Mouse (Mus musculus) adrenal gland, postnatal 10 days (tissue): ENCODE data around the gene Sdhc. TPM values are rescaled to one million over a fixed set of nuclear protein-coding genes. Genes with fewer than 3 reads are reported as not detected.
A peak's percentile ranks its signal among the peaks of the same experiment; 100 is the strongest.

Experiments
- DNase-seq: peaks from one replicate; pipeline ENCODE4 v3.0.0; 2021; ENCODE audit warnings: mixed read lengths
- long read RNA-seq, 2 experiments: library from polyadenylated mRNA; stranded (forward); transcript quantifications; one replicate each; pipeline ENCODE4 v2.0.0; 2021
- total RNA-seq, 2 experiments: library from RNA; stranded (reverse); gene quantifications; 2 replicates each; pipeline ENCODE4 v1.2.3; 2021

Sdhc gene
- 100 to 1,000 TPM; 746 to 845 TPM for total RNA-seq
- long read RNA-seq, experiment 1, transcript Sdhc-202 (6 exons, 3,171 nt) = major isoform, 66 of 145 reads
- long read RNA-seq, experiment 1, partial matches to known transcripts = 20 of 145 reads
- long read RNA-seq, experiment 1, other reads (novel, unspliced or antisense) = 59 of 145 reads
- long read RNA-seq, experiment 2, transcript Sdhc-202 (6 exons, 3,171 nt) = major isoform, 107 of 147 reads
- long read RNA-seq, experiment 2, partial matches to known transcripts = 26 of 147 reads
- long read RNA-seq, experiment 2, other reads (novel, unspliced or antisense) = 14 of 147 reads

DNA sequence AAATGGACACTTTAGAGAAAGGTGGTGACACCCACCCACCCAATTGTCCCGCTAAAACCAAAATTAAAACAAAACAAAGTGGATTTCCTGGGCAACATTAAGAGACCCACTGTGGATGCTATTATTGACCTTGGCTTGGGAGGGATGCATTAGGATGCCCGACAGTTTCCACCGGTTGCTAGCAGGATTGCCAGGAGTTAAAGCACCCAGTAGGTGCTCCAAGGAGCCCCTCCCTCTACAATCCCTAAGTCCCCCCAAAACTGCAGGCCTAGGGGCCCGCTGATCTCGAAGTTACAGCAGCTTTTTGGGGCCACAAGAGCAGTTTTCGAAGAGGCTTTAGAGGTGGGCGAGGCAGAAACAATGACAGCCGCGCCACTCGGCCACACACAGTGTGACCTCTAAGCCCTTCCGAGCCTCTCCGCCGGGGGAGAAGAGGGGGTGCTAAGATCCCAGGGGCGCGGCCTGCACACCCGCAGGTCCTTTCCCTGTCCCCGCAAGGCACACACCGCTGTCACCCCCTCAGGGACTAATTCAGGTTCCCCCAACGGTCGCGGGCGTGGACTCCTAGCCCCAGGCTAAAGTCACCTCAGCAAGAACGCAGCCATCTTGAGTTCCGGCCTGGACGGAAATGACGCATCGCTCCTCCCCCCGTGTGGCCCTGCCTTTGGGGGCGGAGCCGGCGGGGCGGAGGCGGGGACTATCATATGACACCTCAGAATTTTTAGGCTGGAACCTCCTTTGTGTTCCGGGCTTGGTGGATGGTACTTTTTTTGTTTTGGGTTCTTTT, at the start of gene Sdhc, which contains the start of gene Mpz:
Gene Sdhc (minus strand): TSS at position 630 of the 787 bp plus-strand sequence.
Gene Mpz (plus strand): TSS at position 738 of the 787 bp plus-strand sequence.
- peak; percentile 97 for DNase-seq

DNA sequence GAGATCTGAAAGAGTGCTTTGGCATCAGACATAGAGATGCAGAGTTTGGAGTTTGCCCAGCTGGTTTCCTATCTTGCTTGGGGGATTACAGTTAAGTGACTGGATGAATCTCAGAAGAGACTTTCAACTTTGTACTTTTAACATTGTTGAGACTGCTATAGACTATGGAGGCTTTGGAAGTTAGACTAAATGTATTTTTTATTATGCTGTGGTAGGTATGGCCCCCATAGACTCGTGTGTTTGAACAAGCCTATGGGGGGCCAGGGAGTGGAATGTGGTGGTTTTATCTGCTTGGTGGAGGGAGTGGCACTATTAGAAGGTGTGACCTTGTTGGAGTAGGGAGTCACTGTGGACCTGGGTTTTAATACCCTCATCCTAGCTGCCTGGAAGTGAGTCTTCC, 49.1 kb upstream of the Sdhc start:
- no peak for DNase-seq

DNA sequence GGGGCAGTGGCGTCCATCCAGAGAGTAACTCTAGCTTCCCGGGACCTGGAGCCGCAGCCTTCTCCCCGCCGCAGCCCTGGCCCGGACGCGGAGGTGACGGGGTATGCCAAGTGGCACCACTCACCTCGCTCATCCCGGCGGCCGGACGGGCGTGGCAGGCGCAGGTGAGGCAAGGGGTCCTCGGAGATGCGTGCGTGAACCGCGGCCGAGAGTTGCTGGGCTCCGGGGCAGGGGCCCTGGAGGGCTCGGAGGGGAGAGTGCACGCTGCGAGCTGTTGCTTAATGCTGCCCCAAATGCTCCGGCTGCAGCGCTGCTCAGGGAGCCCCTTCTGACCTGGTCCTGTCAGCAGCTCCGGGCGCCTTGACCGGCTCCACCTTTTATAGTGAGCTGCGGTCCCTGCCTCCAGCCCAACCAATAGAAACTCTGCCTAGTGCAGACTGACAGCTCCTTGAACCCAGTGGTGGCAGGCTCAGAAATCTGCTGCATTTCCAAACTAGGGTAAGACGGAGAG, 45.5 kb upstream of the Sdhc start, which contains the start of gene Pcp4l1:
Gene Pcp4l1 (minus strand): TSS at position 382 of the 511 bp plus-strand sequence.
- DNase-seq = peak; percentile 76

DNA sequence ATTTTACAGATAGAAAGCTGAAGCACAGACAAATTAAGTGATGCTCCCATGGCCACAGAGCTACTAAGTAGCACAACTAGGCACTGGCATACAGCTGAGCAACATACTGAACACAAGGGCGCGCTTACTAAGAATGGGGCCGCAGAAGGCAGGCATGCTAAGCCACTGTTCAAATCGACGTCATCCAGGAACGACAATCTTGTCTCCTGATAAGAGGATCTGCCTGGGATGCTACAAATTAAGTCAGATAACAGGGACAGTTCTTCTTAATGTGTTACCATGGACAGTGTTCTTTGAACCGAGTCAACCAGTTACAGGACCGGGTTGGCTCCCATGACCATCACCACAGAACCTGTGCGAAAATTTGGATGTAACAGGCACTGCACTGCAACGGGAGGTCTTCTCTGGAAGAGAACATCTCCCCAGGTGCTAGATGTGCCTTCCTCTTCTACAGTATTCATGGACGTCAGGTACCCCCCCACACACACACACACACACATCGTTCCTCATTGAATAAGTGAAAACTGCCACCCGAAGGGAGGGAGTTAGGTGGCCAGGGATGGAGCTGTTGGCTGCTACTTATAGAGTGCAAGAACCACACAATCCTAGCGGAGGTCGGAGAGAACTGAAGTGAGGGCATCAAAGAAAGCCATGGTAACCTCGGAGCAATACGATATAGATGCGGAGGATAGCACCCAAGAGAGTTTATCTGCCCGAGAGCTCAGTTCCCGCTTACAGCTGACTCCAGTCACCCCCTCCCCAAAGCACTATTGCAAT, 44.8 kb upstream of the Sdhc start:
- no peak for DNase-seq

DNA sequence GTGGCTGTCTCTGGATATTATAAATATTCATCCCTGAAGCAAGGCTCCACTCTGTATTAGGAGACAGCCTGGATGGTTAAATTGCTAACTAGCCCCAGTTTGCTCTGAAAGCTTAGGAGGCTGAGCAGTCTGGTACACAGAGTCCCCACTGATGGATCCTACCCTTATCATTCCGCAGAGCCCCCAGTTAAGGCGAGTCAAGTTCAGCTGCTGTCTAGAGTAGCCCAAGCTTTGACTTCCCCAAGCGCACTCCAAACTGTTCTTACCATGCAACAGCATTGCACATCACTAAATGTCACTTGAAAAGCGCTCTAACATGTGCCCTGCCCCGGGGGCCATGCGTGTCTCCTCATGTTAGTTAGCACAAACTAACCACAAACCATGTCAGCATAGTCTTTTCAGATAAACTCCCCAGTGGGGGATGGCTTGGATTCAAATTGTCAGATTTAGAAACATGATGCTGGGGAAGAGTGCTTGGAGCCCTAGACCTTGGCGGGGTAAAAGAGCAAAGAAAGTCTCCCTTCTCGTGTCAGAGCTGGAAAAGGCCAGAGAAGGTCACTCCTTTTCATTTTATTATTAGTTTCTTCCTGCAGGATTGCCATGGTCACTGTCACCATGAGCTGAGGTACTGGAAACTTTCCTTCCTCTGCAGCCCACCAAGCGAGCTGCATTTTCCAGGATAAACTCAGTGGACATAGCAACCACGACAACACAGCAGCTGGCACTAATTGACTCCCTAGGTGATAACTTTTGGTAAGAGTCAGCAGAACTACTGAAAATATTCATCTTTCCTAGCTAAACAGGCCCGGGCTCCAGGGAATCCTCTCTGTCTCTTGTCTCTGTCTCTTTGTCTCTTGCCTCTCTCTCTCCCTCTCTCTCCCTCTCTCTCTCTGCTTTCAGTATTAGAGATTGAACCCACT, 43.8 kb upstream of the Sdhc start:
- no peak for DNase-seq

DNA sequence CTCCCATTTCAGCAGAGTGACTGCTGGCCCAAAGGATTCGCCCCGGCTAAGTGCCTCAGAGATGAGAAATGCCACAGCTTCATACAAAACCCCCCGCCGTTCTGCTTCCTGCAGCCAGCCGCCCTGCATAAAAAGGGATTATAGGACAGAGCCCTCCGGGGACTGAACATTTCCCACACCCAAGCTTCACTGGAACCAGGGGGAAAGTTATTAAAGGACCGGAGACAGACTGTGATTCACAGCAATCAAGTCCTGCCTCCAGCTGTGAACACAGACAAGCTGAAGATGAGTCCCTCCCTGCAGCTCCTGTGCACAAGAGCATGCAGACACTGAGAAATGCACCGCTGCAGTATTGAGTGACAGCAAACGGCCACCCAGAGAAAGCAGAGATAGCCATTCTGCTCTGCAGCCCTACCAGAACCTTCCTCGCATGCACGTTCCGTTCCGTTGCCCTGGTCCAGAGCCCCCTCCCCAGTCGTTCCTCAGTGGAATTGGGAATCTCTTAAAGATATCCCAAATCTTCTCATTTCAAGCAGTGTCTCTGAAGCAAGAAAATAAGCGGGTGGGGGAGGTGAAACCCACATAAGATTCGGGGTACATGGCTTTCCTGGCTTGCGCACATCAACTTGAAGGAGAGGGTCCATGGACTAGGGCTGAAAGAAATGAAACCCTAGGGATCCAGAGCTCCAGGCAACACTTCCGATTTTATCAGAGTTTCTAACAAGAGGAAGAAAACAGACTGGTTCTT, 42.9 kb upstream of the Sdhc start:
- no peak for DNase-seq

DNA sequence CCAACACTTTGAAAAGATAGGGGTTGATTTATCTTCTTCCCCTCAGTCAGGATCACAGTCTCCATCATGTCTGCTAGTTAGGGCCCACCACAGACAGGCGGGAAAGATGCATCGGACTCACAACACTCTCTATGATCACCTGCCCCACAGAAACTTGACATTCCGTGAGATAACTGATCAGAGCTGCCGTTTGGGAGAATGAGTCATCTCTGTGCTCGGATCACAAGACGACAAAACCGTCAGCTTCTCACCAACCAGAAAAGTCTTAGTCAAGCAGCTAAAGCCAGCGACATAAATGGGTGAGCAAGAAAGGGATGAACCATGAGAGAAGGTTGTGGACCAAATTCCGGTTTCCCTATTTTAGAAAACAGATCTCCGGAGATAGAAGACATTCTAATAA, 41.9 kb upstream of the Sdhc start:
- DNase-seq = no peak

DNA sequence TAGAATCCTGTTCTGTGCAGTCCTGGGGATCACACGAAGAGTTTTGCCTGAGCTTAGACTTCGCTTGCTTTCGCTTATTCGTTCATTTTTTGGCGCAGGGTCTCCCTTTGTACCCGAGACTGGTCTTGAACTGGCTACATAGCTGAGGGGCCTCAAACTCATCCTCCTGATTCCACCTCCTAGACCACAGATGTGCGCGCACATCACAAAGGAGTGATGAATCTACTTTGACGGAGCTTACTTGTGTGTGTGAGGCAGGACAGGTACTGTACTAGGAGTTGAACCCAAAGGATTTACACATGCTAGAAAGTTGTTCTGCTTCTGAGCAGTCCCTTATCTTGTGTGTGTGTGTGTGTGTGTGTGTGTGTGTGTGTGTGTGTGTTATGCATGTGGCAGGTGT, 40.4 kb upstream of the Sdhc start:
- no peak for DNase-seq

DNA sequence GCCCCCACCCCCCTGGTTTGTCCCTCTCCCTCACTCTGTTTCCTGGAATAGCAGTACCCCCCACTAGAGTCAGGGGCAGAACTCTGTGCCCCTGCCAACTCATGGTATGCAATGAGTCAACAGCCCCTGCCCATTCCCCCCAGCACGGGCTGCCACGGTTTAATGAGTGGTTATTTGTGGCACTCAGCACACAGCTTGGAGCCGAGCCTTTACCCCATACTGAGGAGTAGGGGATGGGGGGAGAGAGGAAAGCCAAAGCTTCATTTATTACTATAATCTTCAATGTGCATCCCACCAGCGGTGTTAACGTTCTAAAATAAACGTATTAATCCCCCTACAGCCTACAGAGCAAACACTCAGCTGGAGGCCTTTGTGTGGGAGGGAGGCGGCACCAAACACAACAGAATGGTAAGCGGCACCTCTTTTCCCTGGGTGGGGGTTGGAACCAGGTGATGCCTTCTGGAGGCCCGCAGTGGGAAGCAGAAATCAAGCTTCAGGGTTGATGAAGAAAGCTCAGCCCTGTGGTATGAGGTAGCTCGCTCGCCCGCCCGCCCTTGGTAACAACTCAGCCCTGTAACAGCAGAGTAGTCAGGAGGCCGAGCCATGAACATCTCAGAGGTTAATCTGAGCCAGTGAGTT, 39.2 kb upstream of the Sdhc start:
- DNase-seq = no peak

DNA sequence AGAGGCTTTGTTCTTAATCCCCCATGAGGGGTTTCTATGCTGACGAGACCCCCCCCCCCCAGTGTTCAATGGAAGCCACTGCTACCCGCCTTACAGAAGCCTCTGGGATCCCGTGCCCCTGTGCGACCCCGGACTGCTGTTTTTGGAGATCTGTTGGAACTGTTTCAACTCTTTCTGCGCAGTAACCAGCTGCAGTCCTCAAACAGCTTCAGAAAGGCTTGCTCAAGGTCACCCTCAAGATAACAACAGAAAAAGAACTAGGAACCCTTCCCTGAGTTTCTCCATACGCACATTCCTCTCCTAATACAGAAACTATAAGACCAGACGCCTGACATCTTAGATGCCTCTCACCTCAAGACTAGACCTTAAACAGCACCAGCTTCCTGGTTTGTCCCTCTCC, 38.6 kb upstream of the Sdhc start:
- no peak for DNase-seq

DNA sequence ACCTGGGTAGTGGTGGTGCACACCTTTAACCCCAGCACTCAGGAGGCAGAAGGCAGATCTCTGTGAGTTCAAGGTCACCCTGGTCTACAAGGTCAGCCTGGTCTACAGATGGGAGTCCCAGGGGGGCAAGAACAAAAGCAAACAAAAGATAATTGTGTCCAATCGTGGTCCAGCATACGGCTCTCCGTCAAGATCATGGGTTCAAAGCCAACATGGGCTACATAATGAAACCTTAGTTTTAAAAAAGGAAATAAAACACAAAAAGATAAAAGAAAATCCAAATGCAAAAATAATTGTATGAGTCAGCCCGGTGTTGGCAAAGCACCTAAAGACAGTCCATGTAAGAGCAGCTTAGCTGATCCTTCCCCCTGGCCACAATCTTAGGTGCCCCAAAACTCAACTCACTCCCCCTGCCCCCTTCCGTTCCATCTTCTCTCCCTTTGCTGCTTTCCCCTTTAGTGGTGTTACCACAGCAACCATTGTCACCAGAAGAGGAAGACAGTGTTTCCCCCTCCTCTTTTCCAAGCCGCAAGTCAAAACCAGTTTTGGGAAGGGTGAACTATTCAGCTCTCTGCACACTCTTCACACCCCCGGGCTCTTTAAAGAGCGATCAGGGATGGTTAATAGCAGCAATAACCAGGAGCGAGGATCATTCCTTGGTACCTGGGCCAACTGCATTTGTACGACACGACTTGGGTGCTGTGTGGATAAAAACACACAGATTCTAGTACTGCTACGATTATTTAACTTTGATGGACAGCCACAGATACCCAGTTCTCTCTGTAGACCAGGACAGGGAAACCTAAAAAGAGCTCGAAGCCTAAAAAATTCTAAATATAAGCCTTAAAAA, 37.7 kb upstream of the Sdhc start:
- no peak for DNase-seq

DNA sequence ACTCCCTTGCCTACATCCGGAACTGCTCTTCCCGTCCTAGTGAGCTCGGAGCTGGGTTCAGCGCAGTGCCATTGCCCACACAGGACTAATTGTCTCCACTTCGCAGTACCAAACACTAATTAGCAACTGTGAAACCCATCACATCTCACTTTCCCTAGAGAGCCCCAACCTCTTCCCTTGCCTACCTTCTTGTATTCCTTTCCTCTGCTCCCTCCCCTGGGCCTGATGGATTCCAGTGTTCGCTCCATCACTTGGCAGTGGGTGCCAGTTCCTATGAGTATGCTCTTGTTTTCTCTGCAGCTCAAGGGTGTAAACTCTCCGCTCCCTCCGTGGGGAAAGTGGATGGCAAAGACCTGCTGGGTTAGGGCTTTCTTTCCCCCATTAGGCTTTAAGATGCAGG, 35.3 kb upstream of the Sdhc start:
- no peak for DNase-seq

DNA sequence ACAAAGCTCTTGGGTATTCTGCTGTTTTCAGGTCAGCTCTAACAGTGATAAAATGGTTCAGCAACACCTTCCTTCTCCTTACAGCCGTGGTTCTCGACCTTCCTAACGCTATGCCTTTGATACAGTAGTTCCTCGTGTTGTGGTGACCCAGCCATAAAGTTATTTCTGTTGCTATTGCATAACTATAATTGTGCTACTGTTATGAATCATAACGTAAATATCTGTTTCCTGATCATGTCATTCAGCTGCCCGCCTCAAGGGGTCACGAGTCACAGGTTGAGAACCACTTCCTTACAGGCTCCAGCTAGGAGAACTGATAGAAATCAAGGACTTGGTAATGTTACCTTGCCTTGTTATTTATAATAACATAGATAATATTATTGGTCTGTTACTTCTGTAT, 33.9 kb upstream of the Sdhc start:
- no peak for DNase-seq

DNA sequence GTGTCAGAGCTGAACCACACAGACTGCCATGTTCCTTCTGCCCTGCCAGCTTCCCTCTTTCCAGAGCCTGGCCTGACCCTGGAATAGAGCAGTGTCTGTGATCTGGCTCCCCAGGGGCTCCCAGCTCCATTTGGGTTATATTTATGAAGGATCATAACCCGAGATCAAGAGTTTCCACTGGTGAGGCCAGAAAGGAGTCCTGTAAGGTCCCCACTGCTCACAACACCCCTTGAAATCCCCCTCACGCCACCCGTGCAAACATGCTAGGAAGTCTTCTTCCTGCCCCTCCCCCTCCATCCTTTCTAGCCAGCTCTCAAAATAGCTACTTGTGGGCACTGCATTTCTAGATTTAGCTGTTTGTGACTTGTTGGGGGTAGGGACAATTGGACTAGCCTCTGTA, 33.2 kb upstream of the Sdhc start:
- no peak for DNase-seq

DNA sequence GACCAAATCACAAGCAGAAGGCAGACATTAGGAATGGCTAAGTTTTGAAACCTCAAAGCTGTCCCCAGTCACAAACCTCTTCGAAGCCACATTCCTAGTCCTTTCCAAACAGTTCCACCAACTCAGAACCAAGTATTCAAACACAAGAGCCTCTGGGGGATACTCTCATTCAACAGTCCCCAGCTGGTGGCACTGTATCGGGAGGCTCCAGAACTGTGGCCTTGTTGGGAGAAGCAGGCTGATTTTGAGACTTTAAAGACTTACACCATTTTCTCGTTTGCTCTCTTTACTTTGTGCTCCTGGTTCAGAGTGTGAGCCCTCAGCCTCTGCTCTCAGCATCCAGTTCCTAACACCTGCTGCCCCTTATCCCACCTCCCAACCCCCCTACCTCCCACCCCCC, 32.6 kb upstream of the Sdhc start:
- no peak for DNase-seq

DNA sequence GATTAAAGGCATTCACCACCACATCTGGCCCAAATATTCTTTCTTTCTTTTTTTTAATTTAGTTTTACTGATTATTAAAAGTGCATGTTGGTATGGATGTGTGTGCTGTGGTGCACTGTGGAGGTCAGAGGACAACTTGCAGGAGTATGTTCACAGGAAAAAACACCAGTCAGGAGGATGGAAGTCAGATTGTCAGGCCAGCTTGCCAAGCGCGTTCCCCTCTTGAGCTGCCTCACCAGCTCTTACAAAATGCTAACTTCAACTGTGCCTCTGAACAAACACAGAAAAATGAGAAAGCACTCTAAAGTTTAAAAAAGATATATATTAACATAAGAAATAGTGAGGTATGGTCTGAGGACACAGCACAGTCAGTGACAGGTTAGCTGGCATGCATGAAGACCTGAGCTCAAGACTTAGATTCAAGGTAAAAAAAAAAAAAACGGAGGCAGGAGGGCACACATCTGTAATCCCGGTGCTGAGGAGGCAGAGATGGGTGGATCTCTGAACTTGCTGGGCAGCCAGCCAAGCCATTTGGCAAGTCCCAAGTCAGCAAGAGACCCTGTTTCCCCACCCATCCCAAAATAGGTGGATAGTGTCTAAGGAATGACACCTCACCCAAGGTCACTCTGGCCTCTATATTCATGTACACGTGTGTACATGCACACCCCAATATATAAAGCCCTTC, 29.2 kb upstream of the Sdhc start:
- DNase-seq = no peak

DNA sequence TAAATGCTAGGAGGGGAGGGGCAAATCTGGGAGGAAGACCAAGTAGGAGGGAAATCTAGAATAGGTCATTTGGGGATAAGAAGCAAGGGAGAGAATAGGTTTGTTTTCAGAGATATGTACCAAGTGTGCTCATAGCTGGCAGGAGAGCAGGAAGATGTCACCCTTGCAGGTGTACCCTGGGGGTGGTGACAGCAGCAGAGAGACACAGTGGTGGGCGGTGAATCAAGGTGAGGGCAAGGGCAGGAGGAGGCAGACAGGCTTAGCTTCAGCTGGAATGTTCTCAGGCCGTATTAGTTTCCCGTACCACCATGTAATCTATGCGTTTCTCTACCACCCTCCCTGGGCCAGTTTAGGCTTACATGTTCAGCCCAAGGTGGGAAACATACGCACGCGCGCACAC, 22.4 kb upstream of the Sdhc start:
- DNase-seq = no peak

DNA sequence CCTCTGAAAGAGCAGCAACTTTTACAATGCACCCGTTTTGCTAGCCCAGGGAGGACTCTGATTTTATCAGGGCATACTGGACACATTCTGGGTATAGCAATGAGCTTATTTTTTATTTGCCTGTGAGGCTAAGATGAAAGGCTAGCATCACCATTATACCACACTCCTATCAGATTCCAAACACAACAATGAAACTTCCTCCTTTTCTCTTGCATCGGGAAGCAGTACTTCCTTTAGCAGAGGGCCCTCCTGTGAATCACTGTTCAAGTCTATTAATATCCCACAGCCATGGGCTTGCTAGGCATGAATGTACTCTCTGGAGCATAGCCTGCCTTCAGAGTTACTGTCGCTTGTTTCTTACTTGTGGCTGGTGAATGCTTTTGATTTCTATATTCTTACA, 20.7 kb upstream of the Sdhc start:
- DNase-seq = no peak

DNA sequence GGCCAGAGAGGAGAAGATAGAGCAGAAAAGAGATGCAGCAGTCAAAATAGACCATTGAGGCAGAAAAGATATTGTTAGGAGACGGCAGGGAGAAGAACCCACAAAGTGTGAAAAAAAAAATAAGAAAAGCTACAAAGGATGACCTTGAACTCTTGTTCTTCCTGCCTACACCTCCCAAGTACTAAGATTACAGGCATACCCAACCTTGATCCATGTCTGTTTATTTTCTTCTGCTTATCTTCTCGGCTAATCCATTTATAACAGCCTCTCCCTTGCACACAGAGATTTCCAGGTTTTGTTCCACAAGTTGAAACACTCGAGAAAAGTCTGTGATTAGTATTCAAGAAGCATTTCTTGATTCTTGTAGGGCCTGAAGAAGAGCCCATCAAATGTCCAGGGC, 19.5 kb upstream of the Sdhc start:
- no peak for DNase-seq
